Mouse (Mus musculus) embryonic facial prominence, embryonic 12.5 days (tissue): ENCODE measurements at regions not wholly inside any gene's neighbourhood (a gene's known extent, or its start where the extent isn't known, plus 50 kb on each side); places are given as distances from the start of the nearest gene placed in this dataset.
A peak's percentile ranks its signal among the peaks of the same experiment; 100 is the strongest.

Experiments
- ATAC-seq: fragments of 200-750 bp; cut with Nextera tagmentation; 2 replicates; pipeline ENCODE4 v1.8.0; 2017; ENCODE audit not compliant: insufficient number of reproducible peaks, insufficient read depth, low FRiP score, low TSS enrichment
- H3K27ac ChIP-seq: fragments of 300-500 bp; sonication (generic); 2 replicates; pipeline ENCODE4 v1.5.1; 2016; ENCODE audit warnings: mild to moderate bottlenecking
- H3K27me3 ChIP-seq: fragments of 300-500 bp; sonication (generic); 2 replicates; pipeline ENCODE4 v1.6.1; 2016; ENCODE audit warnings: mild to moderate bottlenecking, moderate library complexity
- H3K36me3 ChIP-seq: fragments of 300-500 bp; sonication (generic); 2 replicates; pipeline ENCODE4 v1.6.1; 2016; ENCODE audit warnings: mild to moderate bottlenecking
- H3K4me1 ChIP-seq: fragments of 300-500 bp; sonication (generic); 2 replicates; pipeline ENCODE4 v1.6.1; 2016
- H3K4me2 ChIP-seq: fragments of 300-500 bp; sonication (generic); replicated peaks from 2 replicates; pipeline ENCODE4 v1.6.1; 2016; ENCODE audit warnings: mild to moderate bottlenecking, moderate library complexity
- H3K4me3 ChIP-seq: fragments of 300-500 bp; sonication (generic); 2 replicates; pipeline ENCODE4 v1.5.1; 2016; ENCODE audit warnings: mild to moderate bottlenecking
- H3K9ac ChIP-seq: fragments of 300-500 bp; sonication (generic); 2 replicates; pipeline ENCODE4 v1.6.1; 2016; ENCODE audit warnings: mild to moderate bottlenecking, moderate library complexity
- H3K9me3 ChIP-seq: fragments of 300-500 bp; sonication (generic); 2 replicates; pipeline ENCODE4 v1.6.1; 2016; ENCODE audit warnings: mild to moderate bottlenecking, moderate library complexity
- WGBS: fragments of 180-500 bp; shearing (Covaris S2); methylation state at CpG from one replicate; pipeline ENCODE4 v1.1.7; 2016; 5-methylcytosine and 5-hydroxymethylcytosine counted together

DNA sequence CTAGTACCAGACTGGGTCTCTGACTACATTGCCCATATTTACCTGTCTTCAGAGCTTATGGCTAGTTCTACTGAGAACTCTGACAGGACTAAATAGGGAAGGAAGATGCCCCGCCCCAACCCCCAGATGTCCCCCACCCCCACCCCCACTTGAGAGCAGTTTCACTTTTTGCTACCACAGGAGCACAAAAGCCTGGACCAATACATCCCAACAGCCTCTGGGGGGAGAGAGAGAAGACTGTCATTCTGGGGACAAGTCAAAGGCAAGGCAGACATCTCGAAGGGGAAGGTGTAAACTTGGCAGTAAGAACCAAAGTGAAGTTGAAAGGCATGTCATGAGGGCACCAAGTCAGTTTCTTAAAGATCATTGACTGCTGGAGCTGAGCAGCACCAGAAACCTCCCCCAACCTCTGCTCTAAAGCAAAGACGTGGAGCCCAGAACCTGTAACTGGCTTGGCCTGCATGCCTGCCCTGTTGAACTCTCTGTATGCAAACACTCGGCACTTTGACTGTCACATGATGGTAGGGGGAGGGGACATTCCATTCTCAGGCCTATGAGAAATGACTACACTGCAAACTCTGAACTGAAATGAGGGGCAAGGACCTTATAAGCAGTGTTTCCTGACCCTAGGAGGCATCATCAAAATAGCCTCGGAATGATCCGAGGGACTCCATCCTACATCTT is 123.3 kb downstream of the Psat1 start:
- Histone ChIP-seq H3K4me2 (no peak overlapping the region), H3K27ac (no peak overlapping the region), H3K9me3 (no peaks in the 10 kb centered on the region), H3K4me3 (no peak overlapping the region), H3K36me3 (no peaks in the 10 kb centered on the region), H3K27me3 (no peaks in the 10 kb centered on the region), H3K9ac (no peak overlapping the region), H3K4me1 (no peaks in the 10 kb centered on the region)
- ATAC-seq, result no peak
- 75% methylated on average over 6 of the region's 6 CpGs for WGBS

DNA sequence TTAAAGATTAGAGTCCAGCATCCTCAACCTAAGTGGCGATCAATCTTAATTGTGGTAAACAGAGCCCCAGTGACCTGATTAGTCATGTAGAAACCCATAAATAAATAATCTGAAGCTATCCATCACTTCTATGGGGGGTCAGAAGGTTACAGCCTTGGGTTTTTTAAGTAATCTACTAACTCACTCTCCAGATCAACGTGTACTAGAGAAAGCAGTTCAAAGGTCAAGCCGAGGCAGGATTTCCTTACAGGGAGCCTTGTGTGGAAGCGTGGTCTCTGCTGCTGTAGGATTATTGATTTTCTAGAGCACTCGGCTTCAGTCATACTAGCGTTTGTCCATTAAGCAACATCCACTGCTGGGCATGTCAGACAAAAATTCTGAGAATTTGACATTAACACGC is 127.1 kb downstream of the Psat1 start:
- Histone ChIP-seq H3K27me3 (no peaks in the 10 kb centered on the region), H3K9me3 (no peaks in the 10 kb centered on the region), H3K4me2 (no peak overlapping the region), H3K4me3 (no peak overlapping the region), H3K36me3 (no peaks in the 10 kb centered on the region), H3K9ac (no peak overlapping the region), H3K27ac (no peak overlapping the region), H3K4me1 (no peaks in the 10 kb centered on the region)
- WGBS, result 49% methylated on average over 7 of the region's 7 CpGs
- no peak for ATAC-seq

DNA sequence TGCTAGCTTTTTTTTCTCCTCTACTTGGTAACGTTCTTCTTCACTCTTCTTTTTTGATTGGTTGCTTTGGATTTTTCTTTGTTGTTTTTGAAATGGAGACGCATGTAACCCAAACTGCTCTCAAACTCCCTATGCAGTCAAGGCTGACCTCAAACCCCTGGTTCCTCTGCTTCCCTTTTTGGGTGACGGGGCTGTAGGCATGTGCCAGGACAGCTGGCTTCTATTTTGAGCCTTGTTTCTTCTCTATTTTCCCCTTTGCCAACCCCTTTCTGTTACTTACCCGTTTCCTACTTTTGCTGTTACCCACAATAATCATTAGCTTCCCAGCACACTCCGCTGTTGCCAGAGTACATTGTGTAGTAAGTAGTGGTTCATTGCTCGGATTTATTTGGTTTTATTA is 132.0 kb downstream of the Psat1 start:
- no peak overlapping the region for H3K9ac ChIP-seq
- H3K27me3 ChIP-seq, result no peaks in the 10 kb centered on the region
- no peaks in the 10 kb centered on the region for H3K36me3 ChIP-seq
- H3K27ac ChIP-seq, result no peak overlapping the region
- peaks cover 3% of the 10 kb centered on the region; the same call in 1 of the 2 replicates for H3K9me3 ChIP-seq
- no peak overlapping the region for H3K4me2 ChIP-seq
- WGBS, result 55% methylated on average over 6 of the region's 6 CpGs
- no peak overlapping the region for H3K4me3 ChIP-seq
- no peaks in the 10 kb centered on the region for H3K4me1 ChIP-seq
- no peak for ATAC-seq

DNA sequence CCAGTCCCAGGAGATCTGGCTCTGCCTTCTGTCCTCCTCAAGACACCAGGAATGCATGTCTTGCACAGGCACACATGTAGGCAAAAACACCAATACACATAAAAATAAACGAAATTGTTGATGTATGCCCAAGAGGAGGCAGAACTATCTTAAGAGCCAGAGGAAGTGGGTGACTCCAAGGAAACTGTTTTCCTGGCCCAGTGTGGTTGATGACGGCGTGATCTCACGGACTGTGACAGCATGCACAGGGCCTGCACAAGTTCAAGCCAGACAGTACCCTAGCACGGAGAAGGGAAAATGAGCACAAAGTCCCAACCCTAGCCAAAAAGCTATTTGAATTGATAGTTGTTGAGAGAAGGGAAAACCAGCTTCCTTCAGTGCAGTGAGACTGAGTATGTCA is 138.1 kb downstream of the Psat1 start:
- no peak for ATAC-seq
- Histone ChIP-seq H3K4me1 (no peaks in the 10 kb centered on the region), H3K4me2 (no peak overlapping the region), H3K27me3 (peaks cover 17% of the 10 kb centered on the region), H3K9ac (no peak overlapping the region), H3K9me3 (peaks cover 3% of the 10 kb centered on the region; the same call in 1 of the 2 replicates), H3K36me3 (no peaks in the 10 kb centered on the region), H3K27ac (no peak overlapping the region), H3K4me3 (no peak overlapping the region)
- WGBS, result 89% methylated on average over 5 of the region's 5 CpGs

DNA sequence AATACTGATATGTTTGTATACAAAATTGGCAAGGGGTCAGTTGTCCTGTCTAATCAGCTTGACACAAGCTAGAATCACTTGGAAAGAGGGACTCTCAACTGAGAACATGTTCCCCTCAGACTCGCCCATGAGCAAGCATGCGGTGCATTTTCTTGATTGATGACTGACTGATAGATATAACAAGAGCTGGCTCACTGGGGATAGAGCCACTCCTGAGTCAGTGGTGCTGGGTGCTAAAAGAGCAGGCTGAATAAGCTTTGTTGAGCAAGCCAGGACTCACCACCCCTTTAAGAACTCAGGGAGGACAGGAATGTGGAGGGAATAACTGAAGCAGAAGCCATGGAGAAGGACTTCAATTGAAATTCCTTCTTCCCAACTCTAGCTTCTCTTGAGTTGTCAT is 139.5 kb downstream of the Psat1 start:
- H3K27me3 ChIP-seq, result peaks cover 18% of the 10 kb centered on the region
- no peak overlapping the region for H3K9ac ChIP-seq
- no peaks in the 10 kb centered on the region for H3K36me3 ChIP-seq
- H3K4me3 ChIP-seq, result no peak overlapping the region
- H3K4me2 ChIP-seq, result no peak overlapping the region
- 88% methylated on average over 2 of the region's 2 CpGs for WGBS
- 0 out of 2 replicates have a peak, but pooled peaks cover under 1% of the 10 kb centered on the region for H3K4me1 ChIP-seq
- no peak for ATAC-seq
- no peak overlapping the region for H3K27ac ChIP-seq
- H3K9me3 ChIP-seq, result peaks cover 3% of the 10 kb centered on the region; the same call in 1 of the 2 replicates

DNA sequence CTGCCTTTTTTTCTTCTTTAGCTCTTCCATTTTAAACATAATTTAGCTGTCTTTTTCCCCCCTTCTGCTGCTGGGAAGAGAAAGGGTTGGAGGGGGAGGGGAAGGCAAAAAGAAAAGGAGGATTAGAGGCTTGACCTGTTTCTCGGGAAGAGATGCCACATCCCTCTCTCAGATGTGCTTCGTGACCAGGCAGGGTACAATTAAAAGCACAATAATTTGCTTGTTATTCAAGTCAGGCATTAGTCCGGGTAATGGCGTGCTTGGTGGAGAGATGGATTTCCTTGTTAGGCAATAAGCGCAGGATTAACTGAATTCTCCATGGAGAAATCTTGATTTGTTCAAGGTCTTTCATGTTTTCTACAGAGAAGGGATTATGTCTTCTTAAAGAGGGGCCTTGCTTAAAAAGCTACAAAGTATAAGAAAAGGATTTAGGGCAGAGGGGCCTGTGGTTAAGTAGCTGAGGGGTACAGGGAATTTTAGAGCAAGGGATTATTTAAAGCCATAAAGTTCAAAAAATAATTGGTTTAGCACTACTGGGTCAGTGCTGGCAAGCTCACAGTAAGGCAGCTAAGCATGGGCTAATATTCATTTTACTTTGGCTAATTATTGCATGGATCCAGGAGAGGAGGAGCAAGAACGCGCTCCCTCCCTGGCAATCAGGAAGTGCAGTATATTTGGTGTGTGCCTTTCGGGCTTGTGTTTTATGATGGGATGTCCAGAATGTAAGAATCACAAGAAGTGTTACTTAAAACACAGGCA is 143.8 kb downstream of the Psat1 start:
- no peak overlapping the region for H3K4me3 ChIP-seq
- H3K9me3 ChIP-seq, result no peaks in the 10 kb centered on the region
- peaks cover 18% of the 10 kb centered on the region for H3K27me3 ChIP-seq
- no peak overlapping the region for H3K9ac ChIP-seq
- H3K4me1 ChIP-seq, result peaks cover 15% of the 10 kb centered on the region; the same call in 1 of the 2 replicates
- H3K36me3 ChIP-seq, result no peaks in the 10 kb centered on the region
- ATAC-seq, result peak; percentile 53; the same call in 1 of the 2 replicates
- 29% methylated on average over 8 of the region's 8 CpGs for WGBS
- H3K27ac ChIP-seq, result no peak overlapping the region
- H3K4me2 ChIP-seq, result no peak overlapping the region

DNA sequence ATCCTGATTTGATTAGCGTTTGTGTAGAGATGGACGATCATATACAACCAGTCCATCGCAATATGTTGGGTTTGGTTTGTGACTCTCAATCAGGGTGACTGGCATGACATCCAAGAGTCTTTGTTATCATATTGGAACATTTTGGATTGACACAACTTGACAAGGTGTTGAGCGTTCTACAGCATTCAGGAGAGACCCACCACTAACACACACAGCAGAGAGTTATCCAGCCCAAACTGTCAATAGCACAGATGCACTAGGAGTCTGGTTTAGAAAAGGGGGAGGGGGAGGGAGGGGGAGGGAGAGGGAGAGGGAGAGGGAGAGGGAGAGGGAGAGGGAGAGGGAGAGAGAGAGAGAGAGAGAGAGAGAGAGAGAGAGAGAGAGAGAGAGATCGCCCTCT is 144.5 kb downstream of the Psat1 start:
- H3K9ac ChIP-seq, result no peak overlapping the region
- H3K27me3 ChIP-seq, result peaks cover 18% of the 10 kb centered on the region
- H3K4me2 ChIP-seq, result no peak overlapping the region
- no peaks in the 10 kb centered on the region for H3K9me3 ChIP-seq
- no peaks in the 10 kb centered on the region for H3K36me3 ChIP-seq
- no peak overlapping the region for H3K4me3 ChIP-seq
- no peak overlapping the region for H3K27ac ChIP-seq
- peaks cover 15% of the 10 kb centered on the region; the same call in 1 of the 2 replicates for H3K4me1 ChIP-seq
- WGBS, result 55% methylated on average over 5 of the region's 5 CpGs
- no peak for ATAC-seq

DNA sequence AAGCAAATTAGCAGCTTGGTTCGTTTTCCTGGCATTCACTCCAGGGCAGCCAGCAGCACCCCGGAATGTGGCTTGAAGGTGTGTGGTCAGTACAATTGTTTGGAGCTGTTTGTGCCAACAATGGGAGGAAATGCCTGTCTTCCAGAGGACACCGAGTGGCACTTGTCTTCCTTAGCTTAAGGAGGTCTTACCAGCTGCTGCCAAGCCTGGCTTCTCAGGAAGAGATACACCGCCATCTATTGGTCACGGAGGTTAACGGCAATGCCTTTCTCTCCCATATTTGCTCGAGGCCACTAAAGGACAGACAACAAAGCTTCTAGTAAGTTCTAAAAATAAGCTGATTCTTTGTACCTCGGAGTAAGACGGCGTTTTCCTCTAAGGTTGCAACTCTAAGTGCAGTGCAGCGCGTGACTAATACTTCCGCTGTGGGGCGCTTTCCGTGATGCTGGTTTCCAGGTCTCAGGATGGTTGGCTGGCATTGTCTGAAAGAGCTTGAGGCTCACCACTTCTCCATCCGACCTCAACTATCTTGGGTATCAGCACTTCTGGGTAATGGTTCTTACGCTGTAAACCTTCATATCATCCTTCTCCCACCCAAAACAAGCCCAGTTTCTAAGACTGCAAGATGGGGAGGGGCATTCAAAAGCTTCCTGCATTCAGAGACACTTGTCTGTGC is 145.2 kb downstream of the Psat1 start:
- no peaks in the 10 kb centered on the region for H3K36me3 ChIP-seq
- H3K4me2 ChIP-seq, result peak overlapping the region; percentile 62
- peak overlapping the region; percentile 63 for H3K27ac ChIP-seq
- H3K9ac ChIP-seq, result no peak overlapping the region
- peaks cover 18% of the 10 kb centered on the region for H3K27me3 ChIP-seq
- WGBS, result 3% methylated on average over 17 of the region's 17 CpGs
- H3K4me3 ChIP-seq, result peak overlapping the region; percentile 31
- ATAC-seq, result 0 out of 2 replicates have a peak, but pooled peaks have one; percentile 36
- H3K4me1 ChIP-seq, result peaks cover 15% of the 10 kb centered on the region; the same call in 1 of the 2 replicates
- no peaks in the 10 kb centered on the region for H3K9me3 ChIP-seq

DNA sequence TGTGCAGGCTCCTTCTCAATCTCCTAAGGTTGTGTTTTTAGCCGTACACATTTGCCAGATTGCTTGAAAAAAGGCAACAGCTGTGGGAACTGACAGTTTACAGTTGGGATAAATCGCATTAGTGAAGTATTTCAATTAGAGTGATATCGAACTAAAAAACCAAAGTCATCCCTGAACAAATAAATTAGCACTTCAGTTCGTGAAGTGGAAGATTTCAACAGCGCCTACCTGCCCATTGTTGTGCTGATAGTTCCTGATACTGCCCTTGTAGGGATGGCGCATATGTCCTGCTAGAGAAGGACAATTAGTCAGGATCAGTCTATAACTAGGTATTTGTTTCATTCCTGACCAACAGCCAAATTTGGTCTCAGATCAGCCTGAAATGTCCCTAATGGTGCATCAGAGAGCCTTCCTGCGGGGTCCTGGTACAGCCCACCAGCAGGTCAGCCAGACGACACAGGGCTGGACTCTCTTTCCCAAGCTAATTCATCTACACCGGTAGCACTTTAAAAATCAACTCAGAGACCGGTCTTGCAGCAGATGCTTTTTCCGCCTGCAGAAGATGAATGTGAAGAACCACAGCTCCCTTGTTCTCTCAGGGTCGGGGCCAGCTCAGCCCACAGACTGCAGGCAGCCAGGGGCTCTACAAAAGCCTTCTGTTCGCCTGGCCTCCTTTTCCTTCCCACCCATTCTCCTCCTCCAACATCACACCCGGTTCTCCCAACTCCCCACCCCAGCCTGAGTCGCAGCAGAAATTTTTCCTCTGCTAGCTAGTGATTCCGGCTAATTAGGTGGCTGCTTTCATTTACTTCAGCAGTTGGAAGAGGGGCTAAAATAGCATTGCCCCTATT is 146.1 kb downstream of the Psat1 start:
- peak overlapping the region; percentile 62 for H3K4me2 ChIP-seq
- H3K4me1 ChIP-seq, result peaks cover 15% of the 10 kb centered on the region; the same call in 1 of the 2 replicates
- H3K36me3 ChIP-seq, result no peaks in the 10 kb centered on the region
- WGBS, result 14% methylated on average over 16 of the region's 16 CpGs
- ATAC-seq, result peak; percentile 42; the same call in 1 of the 2 replicates
- H3K9ac ChIP-seq, result no peak overlapping the region
- peak overlapping the region; percentile 31 for H3K4me3 ChIP-seq
- H3K27ac ChIP-seq, result peak overlapping the region; percentile 63
- H3K9me3 ChIP-seq, result no peaks in the 10 kb centered on the region
- H3K27me3 ChIP-seq, result peaks cover 18% of the 10 kb centered on the region

DNA sequence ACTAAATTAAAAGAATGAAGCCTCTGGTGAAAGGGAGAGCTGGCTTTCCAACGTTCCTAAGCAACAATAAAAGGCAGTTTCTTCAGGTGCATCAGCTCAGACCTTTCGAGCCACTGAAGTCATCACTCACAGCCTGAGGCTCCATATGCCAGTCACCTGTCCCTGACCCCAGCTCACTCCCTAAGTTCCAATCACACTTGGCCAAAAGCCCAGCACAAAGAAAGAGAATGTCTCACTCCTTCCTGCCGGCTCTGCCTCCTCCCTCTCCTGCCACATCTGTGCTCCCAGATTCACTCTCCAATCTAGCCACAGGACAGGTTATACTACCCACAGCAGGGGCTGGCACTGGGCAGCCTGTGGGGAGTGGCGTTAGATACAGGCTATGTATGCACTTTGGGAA is 150.7 kb downstream of the Psat1 start:
- Histone ChIP-seq H3K27me3 (no peaks in the 10 kb centered on the region), H3K4me1 (peaks cover 7% of the 10 kb centered on the region; the same call in 1 of the 2 replicates), H3K36me3 (no peaks in the 10 kb centered on the region), H3K4me3 (no peak overlapping the region), H3K9ac (no peak overlapping the region), H3K9me3 (no peaks in the 10 kb centered on the region), H3K27ac (no peak overlapping the region), H3K4me2 (no peak overlapping the region)
- ATAC-seq, result no peak
- 52% methylated on average over 4 of the region's 4 CpGs for WGBS

DNA sequence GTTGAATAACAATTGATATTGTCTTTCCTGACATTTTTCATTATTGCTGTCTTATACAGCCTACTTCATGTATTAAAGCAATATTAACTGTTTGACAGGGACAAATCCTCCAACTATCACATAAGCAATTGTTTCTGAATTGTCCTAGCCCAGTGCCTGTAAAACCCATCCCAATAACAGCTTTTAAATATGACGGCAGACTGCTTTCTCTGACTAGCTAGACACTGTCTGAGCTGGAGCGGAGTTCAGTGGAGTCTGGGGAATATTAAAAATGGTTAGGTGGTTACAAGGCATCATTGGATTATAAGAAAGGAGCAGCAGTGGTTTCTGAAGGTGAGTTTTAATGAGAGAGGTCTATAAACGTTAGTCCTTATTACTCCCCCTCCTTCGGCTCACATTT is 155.2 kb downstream of the Psat1 start:
- Histone ChIP-seq H3K9ac (no peak overlapping the region), H3K4me2 (no peak overlapping the region), H3K4me3 (no peak overlapping the region), H3K27ac (no peak overlapping the region), H3K9me3 (no peaks in the 10 kb centered on the region), H3K36me3 (no peaks in the 10 kb centered on the region), H3K4me1 (peaks cover 5% of the 10 kb centered on the region; the same call in 1 of the 2 replicates), H3K27me3 (no peaks in the 10 kb centered on the region)
- 78% methylated on average over 4 of the region's 4 CpGs for WGBS
- no peak for ATAC-seq
